Mouse (Mus musculus) heart, adult 18-20 months (tissue): ENCODE data around the gene Spsb1. TPM values are rescaled to one million over a fixed set of nuclear protein-coding genes. Genes with fewer than 3 reads are reported as not detected.

Experiments used
- DNase-seq, 2 experiments: peaks; one replicate each; pipeline ENCODE4 v3.0.0; 2021 to 2022; ENCODE audit warnings: mixed read lengths in 1 of 2
- total RNA-seq, 2 experiments: library from RNA; stranded (reverse); gene quantifications; 2 replicates each; pipeline ENCODE4 v1.2.3; 2021

The Spsb1 gene
- total RNA-seq, 2 experiments from 2014 or later: 34.1 to 41.4 TPM

DNA sequence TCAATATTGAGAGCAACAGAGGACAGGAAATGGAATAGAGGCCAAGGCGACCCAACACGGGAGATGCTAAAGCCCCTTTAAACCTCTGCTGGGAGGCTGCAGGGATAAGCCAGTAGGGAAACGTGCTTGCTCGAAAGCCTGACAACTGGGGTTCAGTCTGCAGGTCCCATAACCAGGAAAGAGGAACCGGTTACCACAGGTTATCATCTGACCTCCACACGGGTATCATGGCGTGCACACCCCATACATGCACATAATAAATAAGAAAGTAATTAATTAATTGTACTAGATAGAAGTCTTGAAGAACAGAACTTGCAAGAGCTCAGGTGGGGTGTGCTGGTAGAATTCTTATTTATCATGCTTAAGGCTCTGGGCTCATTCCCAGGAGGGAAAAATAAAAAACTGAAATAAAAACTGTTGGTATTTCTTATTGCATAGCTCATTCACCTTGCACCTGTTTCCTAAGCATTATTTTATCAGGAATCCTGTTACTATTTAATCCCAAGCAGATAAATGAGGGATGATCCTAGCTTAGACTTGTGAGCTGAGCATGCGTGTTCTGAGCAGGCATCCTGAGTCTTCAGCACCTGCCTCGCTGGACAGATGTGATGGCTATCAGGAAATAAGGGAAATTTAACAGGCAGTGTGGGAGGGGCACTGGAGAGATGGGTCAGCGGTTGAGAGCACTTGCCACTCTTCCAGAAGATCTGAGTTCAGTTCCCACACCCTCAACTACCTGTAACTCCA is 32.0 kb upstream of the Spsb1 start:
- DNase-seq: no peak

DNA sequence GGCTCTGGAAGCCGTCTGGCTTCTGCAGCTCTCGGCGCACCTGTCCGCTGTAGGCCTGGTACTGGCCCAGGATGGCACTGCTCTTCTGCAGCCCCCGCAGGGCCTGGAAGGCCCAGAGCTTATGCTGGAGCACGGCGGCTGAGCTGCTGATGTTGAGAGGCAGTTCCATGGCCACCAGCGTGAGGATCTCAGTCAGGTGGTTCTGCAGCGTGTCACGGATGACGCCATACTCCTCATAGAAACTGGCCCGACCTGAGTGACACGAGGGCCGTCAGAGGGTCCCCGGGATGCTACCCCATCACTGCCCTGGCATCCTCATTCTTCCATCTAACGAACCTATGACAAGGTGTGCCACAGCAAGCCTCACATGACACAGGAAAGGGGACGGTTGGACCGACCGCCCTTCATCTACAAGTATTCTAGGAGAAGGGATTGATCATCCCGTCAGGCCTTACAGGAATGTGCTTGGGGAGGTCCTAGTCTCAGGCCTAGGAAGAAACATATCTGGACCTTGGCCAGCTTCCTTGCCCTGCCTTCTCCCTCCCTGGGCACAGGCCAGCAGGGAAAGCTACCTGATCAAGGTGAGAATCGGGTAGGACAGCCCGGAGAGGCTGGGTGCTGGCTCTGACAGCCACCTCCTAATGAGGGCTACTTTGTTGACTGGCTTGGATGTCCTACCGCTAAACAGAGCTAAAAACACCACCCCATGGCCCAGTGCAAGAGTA is 29.2 kb upstream of the Spsb1 start:
- no peak for DNase-seq

DNA sequence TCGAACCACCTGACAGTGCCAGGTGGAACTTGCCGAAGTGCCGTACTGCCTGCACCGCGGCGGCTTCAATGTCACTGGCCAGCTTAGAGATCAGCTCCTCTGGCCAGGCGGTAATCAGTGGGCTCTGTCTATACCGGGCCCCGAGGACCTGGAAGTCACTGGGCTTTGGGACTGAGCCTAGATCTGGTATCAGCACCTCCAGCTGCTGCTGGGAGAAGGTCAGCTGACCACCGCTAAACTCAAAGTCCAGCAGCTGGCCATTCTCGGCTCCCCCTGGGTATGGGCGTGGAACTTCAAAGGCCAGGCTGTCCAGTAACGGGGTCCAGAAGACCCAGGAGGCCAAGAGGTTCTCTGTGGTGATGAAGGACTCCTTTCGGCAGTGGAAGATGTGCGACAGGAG is 27.3 kb upstream of the Spsb1 start:
- DNase-seq: peak in 1 of 2 experiments; percentile 8

DNA sequence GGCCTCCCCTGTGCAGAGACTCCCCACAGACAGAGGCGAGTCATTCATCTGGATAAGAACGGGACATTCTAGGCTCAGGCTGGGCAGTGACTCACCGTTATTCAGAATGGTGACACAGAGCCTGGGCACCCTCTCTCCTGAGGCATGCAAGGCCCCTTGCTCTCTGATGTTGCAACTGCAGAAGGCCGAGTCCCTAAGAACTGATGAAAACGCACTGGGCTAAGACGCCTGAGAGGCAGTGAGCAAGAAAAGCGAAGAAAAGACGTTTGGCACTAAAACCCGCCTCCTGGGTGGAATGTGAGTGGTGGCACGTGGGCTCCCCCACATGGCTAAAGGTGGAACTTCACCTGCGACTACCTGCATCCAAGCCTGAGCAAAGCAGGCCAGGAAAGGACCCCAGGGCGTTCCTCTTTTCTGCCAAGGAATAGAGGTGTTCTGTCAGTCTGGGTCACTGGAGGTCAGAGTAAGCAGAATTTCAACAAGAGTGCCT is 25.0 kb upstream of the Spsb1 start:
- DNase-seq: peak; percentile 76 to 90

DNA sequence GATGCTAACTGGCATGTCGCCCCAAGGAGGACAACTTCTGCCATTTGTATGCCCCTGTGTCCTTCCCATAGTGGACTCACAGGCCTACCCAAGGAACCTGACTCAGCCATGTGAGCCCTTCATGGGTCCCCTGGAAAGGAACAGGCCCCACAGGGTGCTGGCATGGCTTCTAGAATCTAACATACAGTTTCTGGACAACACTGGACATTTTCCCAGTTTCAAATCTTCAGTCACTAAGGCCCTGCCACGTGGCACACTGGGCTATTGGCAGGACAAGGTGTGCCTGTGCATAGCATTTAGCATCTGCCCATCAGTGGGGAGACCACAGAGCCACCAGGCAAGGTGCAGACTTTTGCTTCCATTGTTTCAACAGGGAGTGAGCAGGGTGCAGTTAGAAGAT is 24.0 kb upstream of the Spsb1 start:
- peak in 1 of 2 experiments; percentile 21 for DNase-seq

DNA sequence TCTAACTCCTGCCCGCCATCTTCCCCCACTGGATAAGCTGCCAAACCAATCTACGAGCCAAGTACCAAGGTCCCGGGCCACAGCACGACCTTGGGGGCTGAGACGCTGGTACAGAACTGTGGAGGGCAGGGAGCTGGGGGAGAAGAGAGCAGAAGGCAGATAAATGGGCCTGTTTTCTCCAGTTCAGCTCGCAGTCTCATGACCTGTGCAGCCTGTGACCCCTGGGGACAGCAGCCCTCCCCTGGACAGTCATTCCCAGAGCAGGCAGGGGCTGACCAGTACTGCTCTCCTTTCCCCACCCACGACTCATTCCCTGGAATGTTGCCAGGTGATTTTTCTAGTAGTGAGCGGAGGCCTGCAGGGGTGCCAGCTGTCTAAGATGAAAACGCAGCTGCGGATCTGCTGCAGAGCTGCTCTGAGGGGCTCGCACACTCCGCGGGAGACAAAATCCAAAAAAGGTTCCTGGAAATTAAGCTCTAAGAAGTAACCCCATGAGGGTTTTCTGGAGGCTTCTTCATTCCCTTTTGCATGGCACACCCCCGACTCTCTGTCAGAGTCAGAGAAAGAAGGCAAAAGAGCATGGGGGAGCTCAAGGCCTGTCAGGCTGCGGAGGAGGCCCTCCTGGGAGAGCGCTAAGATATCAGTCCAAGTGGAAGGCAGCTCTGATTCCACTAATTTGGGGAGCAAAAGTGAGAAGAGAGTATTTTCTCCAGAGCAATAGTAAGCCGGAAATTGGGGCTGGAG is 23.1 kb upstream of the Spsb1 start:
- peak in 1 of 2 experiments; percentile 54 for DNase-seq

DNA sequence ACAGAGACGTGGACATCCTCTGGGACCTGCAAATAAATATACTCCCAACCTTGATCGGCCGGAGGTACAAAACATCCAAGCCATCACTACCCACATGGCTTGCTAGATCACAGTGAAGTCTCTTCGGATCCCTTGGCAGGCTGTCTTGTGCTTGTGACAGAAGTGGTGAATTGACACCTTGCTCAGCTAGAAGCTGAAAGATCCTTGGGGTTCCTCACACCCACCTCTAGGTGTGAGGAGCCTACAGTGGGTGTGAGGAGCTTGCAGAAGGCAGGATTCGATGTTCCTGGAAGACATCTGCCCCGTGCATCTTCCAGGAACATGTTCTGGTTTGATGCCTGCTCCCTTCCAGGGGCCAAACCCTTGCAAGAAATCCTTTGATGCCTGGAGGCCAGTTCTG is 22.3 kb upstream of the Spsb1 start:
- no peak for DNase-seq

DNA sequence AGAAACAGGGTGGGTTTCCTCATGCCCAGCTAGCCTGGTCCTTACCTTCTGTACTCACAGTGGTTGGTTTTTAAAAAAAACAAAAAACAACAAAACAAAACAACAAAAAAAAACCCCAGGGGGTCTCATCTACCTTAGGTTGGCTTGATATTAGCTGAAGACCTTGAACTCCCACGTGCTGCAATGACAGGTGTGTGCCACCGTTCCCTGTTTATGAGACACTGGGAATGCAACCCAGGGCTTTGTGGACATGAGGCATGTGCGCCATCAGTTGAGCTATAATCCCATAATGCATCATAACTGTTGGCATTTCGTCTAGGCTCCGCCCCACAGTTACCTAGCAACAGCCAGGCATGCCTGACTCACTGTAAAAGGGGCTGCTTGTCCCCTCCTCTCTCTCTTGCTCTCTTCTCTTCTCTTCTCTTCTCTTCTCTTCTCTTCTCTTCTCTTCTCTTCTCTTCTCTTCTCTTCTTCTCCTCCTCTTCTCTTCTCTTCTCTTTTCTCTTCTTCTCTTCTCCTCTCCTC is 20.9 kb upstream of the Spsb1 start:
- DNase-seq: no peak

DNA sequence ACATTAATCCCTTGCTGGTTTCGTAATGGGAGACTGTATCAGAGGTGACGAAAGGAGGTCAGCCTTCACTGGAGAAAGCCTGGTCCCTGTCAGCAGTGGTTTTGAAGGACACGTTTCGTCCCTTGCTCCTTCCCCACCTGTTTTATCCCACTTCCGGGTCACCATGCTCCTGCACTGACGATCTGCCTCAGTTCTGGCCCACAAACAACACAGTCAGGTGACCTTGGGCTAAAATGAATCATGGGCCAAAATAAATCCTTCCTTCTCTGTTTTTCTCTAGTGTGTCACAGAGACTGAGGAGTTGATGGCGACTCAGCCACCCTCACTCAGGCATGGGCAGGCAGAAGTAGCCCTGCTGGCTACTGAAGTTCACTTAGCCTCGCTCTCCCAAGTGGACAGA is 20.4 kb upstream of the Spsb1 start:
- peak in 1 of 2 experiments; percentile 17 for DNase-seq

DNA sequence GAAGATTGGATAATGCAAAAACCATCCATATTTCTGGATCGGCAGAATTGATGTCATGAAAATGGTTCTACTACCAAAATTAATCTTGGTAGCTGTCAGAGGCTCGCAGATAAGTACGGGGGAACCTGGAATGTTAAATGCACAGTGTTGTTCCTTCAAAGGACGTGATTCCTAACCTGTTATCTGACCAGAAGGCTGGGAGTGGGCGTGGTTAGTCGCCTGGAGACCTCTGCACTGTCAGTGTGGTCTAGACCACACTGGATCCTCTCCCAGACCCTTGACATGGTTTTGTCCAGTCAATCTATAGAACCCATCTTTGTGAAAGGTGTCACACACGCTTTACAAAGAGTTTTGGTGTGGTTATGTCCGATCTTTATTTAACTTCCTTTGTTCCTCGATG is 16.6 kb upstream of the Spsb1 start:
- DNase-seq: no peak

DNA sequence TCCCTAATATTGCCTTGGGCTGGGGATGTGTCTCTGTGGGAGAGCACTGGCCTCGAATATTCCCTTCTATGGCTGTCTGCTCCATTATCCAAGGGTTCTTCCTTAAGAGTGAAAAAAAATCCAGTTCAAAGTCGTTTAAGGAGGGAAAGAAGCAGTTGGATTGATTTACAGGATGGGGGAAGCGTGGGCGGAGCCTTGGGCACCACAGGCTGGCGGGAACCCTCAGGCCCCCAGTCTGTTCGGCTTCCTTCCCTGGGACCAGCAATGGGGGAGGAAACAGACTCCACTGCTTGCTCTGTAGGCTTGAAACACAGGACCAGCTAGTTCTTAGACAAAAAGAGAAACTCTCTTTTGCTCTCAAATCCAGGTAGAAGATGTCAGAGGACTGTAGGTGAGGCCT is 13.7 kb upstream of the Spsb1 start:
- no peak for DNase-seq

DNA sequence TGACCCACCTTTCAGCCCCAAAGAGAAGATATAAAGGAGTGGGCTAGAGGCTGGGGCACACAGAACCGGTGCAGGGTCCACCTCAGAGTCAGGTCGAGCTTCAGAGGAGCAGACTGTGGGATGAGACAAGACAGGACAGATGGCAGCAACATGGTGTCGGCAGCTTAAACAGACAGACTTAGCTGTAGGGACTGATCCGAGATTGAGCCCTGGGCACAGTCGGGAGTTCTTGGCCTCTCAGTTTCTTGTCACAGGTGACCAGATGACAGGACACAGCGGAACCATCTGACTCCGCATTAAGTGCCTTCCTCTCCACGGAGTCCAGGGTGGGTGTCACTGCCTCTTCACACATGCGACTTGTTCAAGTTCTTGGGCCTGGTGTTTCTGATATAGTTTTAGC is 12.1 kb upstream of the Spsb1 start:
- DNase-seq: no peak

DNA sequence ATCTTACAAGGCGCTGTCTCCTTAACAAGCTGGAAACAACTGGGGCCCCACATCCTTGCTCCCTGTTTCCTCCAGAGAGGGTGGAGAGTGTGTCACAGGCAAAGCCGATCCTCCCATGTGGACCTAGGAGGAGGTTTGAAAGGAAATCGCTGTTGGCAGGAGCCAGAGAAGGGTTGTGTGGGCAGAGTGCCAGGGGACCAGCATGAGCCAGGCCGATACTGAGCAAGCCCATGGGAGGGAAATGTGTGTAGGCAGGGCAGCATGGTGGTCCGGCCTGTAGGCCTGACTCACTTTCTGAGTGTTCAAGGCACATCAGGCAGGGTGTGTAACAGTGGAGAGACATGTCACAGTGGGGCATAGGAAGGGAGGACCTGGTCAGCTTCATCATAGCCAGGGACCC is 11.4 kb upstream of the Spsb1 start:
- DNase-seq: peak; percentile 68 to 82

DNA sequence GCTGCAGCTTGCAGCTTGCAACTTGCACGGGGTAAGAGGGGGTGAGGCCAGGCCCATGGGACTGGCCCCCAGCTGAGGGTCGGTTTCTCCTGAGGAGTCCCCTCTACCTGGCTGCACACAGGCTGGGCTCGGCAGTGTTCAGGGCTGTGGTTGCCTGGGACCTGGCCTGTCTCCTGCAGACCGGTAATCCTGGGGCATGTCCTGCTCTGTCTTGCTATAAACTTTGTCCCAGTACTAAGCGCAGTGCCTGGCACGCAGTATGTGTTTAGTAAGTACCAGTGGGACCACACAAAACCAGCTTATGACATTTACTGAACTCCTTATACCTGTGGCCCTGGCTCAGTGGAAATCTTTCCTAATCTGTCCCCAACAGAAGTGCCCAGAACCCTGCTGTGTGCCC is 10.8 kb upstream of the Spsb1 start:
- no peak for DNase-seq

DNA sequence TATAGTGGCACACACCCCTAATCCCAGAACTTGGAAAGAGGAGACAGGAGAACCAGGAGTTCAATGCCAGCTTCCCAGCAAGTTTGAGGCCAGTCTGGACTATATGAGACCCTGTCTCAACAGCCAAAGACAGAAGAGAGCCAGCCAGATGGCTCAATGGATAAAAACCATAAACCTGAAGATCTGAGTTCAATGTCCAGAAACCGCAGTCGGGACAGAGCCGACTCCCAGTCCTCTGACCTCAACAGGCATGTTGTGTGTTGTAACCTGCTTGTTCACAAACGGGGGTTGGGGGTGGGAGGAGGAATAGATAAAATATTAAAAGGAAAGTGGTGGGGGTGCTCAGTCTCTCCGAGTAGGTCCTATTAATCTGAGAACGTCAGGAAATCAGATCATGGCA is 10.4 kb upstream of the Spsb1 start:
- DNase-seq: no peak

DNA sequence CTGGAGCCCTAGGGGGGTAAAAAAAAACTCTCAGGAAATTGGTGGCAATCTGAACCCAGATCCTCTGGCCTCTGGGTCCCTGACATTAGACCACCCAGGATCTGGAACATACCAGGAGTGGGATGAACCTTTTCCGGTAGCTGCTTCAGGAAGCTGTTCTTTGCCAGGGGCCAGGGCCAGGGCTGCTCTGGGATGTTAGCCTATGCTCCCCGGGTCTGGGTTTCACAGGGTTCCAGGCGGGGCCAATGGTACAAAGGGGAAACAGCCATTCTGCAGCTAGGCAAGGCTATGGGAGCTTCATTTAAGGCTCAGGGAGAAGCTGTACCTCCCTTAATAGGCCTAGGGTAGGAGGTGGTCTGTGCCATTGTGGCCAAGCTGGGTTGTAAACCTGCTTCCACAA is 9.9 kb upstream of the Spsb1 start:
- no peak for DNase-seq

DNA sequence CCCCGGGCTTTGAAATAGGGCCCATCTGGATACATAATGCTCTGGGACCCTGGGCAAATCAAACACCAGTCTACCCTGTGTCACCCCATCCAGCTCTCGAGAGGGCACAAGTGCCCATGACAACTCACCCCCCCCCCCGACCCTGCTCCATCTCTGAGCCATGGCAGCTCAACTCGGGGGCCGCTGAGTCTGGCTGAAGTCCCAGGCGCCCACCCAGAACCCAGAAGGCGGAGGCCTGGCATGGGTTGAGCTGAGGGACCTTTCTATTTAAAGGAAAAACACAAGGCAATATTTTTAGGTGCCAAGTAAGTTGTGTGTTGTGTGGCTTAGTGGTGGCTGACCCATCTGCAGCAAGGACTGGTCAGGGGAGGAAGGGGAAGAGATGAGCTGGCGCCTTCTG is 9.4 kb upstream of the Spsb1 start:
- no peak for DNase-seq

DNA sequence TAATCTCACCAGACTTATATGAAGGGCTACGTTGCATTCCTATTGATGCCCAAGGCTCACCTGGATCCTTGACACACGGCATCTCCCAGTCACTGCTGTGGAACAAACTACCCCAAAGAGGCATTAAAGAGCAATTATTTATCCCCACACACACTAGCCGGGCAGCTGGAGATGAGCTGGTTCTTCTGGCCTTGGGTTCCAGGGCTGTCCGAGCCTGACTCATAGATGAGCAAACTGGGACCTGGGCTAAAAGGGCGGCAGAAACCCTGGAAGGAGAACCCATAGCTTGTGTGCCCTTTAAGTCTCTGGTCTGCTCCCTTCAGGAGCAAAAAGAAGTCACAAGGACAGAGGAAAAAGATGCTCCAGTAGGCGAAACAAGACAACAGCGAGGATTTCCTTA is 5.5 kb upstream of the Spsb1 start:
- DNase-seq: no peak

DNA sequence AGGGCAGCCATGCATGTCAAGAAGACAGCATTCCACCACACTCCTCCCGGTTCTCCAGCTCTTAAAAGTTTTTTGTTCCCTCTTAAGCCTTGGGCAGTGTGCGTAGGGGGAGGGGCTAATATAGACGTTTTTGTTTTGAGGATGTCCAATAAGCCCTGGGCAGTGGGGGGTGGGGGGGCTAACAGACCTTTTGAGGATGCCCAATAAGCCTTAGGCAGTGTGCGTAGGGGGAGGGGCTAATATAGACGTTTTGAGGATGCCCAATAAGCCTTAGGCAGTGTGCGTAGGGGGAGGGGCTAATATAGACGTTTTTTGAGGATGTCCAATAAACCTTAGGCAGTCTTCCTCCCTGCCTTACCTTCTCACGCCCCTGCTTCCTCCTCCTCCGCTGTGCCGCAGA is 5.0 kb upstream of the Spsb1 start:
- no peak for DNase-seq

DNA sequence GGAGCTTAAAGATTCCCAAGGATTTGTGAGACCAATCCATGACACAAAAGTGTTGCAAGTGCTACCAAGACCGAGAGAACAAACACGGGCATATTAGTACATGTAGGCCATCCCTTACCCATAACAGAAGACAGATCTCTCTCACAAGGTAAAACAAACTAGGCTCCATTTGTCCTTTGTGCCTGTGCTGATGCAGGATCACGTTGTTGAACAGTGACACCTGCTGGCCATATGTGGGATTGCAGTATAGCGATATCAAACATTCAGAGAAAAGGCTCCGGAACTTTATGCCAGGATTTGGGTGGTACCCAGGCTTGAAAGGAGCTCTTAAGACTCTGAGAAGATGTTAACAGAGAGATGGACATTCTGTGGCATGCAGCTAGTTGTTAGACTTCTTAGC is 3.7 kb upstream of the Spsb1 start:
- DNase-seq: peak; percentile 72 to 93

DNA sequence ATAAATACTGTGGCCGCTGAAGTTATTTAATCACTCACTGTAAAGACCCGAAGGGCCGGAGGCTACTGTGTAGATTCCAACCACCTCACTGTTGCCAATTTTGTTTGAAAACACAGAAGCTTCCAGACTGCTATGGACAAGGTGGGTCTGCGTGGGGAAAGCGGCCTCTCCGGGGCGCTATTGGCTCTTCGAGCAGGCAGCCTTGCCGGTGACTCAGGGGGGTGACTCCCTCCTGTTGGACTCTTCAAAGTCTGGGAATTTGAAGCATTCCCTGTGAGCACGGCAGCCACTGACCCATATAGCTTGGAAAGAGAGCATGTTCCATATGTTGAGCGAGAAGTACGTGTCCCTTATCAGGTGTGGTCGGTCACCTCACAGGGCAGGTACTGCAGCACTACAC is 1.2 kb upstream of the Spsb1 start:
- DNase-seq: no peak

DNA sequence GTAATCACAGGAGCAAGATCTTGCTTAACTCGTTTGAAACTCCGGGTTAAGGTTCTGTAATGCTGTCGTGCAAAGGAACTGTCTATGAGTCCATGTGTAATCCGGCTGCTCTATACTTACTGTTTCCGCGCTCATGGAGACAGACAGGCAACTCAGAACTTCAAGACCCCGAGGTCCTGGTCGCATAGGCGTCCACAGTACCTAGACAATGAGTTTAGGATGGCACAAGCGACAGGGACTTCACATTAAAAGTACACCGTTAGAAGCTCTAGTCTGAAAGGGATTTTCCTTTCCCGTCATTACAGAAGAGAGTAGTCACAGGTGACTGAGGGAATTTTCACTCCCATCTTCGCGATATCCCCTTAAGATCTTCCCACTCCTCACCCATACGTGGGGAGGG is 788 bp upstream of the Spsb1 start:
- no peak for DNase-seq
